Mouse (Mus musculus): ENCODE measurements around the gene Hoxb5.

The Hoxb5 gene

DNA sequence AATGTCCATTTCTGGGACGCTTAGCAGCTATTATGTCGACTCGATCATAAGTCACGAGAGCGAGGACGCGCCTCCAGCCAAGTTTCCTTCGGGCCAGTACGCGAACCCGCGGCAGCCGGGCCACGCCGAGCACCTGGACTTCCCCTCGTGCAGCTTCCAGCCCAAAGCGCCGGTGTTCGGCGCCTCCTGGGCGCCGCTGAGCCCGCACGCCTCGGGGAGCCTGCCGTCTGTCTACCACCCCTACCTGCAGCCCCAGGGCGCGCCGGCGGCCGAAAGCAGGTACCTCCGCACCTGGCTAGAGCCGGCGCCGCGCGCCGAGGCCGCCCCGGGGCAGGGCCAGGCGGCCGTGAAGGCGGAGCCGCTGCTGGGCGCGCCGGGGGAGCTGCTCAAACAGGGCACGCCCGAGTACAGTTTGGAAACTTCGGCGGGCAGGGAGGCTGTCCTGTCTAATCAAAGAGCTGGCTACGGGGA, 31.6 kb upstream of the Hoxb5 start:
- in situ Hi-C loops (cut with MboI, MseI), result no loop called here

DNA sequence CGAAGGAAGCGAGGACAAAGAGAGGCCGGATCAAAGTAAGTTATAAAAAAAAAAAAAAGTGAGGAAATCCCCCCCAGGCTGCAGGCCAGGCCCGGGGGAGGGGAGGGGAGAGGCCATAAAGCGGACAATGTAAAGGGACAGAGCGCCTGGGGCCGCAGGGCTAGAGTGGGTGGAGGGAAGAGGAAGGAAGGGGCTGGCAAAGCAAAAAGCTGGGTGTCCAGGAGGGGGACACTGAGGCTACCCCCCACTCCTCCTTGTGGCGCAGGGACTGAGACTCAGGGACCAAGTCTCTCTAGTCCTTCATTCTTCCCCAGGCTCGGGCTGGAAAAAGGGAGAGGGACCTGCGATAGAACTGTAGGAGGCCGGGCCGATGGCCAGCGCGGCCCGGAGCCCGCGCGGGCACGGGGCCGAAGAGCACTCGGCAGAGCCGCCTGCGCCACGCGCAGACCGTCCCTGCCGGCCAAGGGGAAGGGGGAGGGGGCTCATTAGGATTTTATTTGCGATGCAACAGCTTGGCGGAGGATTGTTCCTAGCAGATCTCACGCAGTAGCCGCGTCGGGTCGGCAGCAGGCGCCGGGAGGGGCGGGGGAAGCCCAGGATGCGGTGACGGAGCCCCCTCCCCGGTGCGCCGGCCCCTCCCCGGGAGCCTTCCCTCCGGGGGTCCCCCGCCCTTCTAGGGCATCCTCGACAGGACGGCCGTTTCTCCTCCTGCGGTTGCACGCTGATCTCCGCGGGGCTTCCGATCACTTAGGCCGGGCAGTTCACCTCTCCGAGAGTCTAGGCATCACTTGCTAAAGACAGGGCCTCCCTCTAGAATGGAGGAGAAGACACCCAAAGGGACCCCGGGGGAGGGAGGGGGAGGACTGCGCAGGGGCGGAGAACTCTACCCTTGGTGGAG, 30.9 kb upstream of the Hoxb5 start:
- in situ Hi-C loops (cut with MboI, MseI), result no loop called here

DNA sequence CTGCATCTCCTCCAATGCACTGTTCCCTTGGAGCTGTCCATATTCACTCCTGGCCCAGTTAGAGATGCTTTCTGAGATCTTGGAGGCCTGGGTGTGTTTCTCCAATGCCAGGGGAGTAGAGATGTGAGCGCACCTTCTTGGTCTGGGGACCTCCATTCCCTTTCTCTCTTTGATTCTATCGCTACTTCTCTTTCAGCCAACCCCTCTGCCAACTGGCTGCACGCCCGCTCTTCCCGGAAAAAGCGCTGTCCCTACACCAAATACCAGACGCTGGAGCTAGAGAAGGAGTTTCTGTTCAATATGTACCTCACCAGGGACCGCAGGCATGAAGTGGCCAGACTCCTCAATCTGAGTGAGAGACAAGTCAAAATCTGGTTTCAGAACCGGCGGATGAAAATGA, 28.7 kb upstream of the Hoxb5 start:
- in situ Hi-C loops (cut with MboI, MseI), result no loop called here

DNA sequence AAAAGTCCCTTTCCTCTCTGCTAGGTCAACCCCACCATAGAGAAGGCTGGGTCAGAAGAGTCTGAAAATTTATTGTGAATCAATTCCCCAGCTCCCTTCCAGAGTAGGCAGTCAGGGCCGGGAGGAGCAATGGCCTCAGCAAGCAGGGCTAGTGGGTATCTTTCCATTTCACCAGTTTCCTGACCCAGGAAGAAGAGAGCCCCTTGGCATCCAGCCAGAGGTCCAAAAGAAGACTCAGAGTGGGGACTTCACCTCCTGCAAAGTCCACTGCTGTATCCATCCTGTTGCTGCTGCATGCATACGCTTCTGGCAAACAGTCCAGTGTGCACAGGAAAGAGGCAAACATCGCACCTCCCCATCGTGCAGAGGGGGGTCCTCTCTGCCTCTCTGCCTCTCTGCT, 27.2 kb upstream of the Hoxb5 start:
- in situ Hi-C loops (cut with MboI, MseI), result no loop called here

DNA sequence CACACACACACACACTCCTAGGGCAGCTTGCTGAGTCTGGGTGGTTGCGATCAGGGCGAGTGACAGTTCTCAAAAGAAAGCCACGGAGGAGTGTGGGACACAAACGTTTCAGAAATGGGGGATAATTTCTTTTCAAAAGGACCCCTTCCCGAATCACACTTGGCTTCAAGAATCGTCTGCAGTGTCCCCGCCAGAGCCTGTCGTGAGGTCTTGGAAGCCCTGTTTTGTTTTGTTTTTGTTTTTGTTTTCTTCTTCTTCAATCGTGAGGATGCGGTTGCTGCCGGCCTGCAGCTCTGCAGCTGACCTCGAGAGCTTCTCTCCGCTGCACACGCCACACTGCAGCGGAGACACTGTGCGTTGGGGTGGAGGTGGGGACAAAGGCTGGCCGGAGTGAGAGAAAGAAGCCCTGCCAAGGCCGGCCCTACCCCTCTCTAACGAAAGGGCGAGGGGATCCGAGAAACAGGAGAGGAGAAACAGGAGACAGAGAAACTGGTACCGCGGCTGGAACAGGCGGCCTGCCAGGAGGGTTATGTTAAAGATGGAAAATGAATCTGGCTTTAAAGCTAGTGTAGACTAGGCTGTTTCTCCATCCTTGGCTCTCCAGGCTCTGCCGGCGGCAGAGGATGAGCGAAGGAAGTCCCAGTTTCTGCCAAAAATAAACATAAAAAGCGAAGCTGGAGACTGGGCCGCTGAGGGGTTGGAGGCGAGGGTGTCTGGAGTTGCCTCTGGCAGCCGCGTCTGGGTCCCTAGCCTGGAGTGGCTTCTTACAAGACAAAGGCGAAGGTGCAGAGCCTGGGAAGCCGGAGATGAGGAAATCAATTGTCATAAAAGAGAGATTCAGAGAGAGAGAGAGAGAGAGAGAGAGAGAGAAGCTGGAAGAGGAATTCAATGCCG, 25.7 kb upstream of the Hoxb5 start:
- in situ Hi-C loops (cut with MboI, MseI), result no loop called here

DNA sequence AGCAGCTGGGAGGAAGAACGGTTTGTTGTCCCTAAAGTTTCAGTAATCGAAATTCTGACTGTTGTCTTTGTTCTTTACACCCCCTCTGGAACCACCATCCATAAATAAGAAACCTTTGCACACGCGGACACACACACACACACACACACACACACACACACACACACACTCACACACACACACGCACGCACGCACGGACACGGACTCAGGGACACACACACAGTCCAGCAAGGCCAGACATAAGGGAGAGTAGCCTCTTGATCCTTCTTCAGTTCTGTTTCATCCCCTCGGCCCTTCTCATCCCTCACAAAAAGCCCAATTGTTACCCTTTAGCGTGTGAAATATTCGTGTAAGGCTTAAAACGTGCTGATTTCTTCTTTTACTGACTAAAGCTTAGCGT, 24.8 kb upstream of the Hoxb5 start:
- in situ Hi-C loops (cut with MboI, MseI), result no loop called here

DNA sequence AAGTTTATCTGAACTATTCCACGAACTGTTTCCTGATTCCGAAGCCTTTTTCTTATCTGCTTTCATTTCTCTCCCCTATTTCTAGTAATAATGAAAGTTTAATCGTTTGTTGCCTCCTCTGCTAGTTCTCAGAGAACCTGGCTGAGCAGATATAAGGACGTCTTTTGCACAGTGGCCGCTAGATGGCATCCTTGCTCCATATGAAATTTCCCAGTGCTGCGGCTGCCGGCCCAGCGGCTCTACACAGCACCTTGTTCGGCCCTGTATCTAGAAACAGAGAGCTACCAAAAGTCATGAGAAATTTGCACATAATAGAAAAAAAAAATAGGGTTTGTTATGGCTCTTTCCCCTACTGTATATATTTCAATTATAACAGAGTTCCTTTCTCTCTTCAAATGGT, 24.4 kb upstream of the Hoxb5 start:
- in situ Hi-C loops (cut with MboI, MseI), result no loop called here

DNA sequence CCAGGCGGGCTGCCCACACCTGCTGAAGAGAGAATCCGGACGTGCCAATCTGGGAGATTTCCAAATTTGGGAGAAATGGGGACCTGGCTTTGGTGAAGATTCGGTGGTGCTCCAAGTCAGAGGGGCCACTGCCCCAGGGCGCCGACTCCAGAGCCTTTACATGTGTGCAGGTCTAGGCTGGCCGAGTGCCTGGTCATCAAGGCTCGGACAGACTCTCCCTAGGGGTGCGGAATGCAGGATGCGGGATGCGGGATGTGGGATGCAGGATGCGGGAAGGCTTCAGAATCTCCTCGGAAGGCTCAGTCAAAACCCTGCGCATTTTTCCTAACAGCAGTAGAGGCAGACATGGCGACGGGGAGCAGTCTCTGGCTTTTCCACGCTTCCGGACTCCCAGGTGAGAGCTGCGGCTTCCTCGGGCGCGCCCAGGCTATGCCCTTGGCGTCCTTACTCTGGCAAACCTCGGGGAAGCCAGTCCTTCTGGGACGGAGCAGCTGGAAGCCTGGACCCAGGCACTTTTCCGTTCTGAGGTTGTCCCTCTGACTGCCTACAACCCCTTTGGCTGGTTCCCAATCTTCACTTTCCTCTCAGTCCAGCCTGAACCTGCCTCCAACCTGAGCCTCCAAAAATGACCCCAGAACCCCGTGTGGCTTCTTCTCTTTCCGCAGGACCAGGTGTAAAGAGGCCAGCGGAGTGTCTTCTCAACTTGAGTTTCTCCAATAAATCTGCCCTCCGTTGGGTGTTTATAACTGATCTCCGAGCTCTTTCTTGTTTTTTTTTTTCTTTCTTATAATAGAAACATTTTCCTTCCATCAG, 23.5 kb upstream of the Hoxb5 start:
- in situ Hi-C loops (cut with MboI, MseI), result no loop called here

DNA sequence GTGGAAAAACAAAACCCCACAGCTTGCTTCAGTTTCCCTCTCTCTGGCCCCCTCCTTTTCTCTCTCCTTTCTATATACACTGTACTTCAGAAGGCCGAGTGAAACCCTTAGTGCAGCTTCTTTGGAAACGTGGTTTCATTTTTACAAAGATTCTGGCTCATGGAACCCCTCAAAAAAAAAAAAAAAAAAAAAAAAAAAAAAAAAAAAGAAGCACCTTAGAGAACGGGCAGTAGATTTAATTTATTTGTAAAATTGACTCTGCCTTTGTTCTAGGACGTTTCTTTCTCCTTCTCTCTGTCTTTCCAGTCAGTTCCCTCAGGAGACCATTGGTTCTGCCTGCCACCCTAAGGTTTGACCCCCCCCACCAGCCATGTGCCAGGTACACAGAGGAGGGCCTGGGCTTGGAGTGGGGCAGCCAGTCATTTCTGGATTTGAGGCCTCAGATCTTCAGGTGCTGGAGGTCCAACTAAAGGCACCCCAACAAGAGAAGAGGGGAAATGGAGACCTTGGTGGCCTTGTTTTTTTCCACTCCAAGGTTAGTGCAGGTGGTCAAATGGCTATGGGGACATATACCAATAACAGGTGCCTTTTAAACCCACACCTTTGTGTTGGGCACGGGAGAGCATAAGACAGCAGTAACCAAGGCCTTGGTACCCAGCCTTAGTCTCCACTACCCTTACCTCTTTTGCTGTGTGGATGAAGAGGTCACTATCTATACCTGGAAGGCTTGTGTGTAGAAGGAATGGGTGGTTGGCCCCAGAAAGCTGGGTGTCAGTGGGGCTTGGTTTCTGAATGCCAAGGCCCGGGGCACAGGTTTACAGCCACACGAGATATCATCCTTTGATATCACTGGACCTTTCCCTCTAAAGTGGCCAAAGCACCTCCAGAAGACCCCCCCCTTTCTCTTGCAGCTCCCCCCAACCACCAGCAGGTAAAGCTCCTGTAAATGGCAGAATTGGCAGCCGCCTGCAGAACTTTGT, 22.4 kb upstream of the Hoxb5 start:
- in situ Hi-C loops (cut with MboI, MseI), result no loop called here

DNA sequence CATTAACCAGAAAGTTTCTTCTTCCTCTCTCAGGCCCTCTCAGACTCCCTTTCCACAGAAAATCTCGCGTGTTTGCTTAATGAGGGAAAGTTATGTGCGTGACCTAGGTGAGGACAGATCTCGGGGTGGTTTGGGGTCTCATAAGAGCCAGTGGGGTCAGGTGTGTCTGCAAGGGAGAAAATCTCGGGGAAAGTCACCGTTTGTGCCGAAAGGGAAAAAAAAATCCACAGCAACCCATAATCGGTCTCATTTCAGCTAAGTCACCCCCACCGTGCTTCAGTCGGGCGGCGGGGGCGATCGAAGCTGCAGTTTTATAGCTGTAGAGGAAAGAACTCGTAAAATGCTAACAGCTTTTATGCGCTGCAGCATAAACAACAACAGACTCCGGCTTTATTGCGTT, 21.7 kb upstream of the Hoxb5 start:
- in situ Hi-C loops (cut with MboI, MseI), result no loop called here

DNA sequence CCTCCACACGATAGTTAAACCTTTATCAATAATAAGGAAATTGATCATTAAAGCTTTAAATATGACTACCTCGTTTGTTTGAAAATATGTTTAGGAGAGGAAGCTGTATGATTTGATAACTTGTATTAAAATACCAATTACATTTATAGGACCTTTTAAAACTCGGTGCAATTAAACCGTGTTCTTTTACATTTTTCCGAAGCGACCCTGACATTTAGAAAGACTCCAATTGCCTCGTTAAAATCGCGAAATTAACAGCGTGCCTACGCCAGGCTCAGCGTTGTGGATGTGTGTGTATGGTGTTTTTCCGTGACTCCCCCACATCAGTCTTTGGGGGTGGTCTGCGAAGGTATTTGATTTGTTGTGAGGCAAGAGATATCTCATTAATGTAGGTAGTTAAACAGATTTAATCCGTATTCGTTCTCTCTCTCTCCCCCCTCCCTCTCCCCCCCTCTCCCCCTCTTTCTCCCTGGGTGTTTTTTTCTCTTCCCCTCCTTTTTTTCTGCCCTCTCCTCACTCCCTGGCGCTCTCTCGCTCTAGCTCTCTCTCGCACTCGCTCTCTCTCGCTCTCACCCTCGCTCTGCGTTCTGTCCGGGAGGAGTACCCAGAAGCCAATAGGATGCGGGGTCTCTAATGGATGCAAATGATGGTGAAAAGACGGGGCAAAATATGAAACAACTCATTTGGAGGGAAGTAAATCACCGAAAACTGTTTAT, 21.1 kb upstream of the Hoxb5 start, which contains the start of gene Hoxb8:
TSS of gene Hoxb8 (plus strand) at position 51 of the 716 bp plus-strand sequence.
- in situ Hi-C loops (cut with MboI, MseI), result no loop called here

DNA sequence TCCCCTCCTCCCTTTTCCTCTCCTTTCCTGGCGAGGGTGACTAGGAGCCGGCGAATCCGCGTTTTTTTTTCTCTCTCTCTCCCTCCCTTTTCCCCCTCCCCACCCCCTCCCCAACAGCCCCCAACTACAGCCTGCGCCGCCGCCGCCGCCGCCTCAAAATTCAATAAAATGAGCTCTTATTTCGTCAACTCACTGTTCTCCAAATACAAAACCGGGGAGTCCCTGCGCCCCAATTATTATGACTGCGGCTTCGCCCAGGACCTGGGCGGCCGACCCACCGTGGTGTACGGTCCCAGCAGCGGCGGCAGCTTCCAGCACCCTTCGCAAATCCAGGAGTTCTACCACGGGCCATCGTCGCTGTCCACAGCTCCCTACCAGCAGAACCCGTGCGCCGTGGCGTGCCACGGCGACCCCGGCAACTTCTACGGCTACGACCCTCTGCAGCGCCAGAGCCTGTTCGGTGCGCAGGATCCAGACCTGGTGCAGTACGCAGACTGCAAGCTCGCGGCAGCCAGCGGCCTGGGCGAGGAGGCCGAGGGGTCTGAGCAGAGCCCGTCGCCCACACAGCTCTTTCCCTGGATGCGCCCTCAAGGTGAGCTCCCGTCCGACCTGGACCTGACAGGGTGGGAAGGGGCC, 20.2 kb upstream of the Hoxb5 start:
- in situ Hi-C loops (cut with MboI, MseI), result no loop called here

DNA sequence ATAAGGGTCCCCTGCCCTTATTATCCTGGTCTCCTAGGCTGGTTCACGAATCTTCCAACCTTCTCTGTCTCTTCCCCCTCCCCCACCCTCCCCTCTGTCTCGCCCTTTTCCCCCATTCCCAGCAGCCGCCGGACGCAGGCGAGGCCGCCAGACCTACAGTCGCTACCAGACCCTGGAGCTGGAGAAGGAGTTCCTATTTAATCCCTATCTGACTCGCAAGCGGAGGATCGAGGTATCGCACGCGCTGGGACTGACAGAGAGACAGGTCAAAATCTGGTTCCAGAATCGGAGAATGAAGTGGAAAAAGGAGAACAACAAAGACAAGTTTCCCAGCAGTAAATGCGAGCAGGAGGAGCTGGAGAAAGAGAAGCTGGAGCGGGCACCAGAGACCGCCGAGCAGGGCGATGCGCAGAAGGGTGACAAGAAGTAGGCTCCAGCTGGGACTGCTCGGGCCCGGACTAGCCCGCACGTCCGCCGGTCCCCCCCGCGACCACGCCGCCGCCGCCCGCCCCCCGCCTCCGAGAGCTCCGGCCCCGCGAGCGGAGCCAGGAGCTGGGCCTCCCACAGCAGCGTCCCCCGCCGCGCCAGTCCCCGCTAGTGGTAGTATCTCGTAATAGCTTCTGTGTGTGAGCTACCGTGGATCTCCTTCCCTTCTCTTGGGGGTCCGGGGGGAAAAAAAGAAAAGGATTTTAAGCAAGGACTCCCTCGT, 18.9 kb upstream of the Hoxb5 start:
- in situ Hi-C loops (cut with MboI, MseI), result no loop called here

DNA sequence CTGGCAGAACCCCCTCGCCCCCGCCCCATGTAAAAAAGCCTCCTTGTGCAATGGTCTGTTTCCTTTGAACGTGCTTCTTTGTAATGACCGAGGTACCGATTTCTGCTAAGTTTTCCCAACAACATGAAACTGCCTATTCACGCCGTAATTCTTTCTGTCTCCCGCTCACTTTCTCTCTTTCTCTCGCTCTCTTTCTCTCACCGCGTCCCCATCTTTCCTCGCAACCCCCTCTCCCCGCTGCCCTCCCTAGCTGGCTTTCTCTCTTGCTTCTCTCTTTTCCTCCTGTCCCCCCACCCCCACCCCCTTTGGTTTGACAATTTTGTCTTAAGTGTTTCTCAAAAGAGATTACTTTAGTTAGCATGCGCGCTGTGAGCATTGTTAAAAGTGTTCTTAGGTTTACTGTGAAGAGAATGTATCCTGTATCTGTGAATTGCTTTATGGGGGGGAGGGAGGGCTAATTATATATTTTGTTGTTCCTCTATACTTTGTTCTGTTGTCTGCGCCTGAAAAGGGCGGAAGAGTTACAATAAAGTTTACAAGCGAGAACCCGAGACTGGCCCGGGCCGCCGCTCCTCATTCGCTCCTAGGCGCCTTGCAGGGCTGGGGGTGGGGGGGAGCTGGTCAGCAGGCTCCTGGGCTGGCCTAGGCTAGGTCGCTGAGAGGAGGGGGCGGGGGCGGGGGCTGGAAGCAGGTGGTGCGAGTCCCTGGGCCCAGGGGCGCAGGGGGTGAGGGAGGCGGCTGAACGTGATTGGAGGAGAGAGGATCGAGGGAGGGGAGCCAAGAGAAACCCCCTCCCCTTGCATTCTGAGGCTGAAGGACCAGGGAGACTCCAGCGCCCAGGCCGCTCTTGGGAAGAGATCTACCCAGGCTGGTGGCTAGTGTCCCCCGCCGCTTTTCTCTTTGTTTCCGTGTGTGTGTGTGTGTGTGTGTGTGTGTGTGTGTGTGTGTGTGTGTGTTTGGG, 18.1 kb upstream of the Hoxb5 start:
- in situ Hi-C loops (cut with MboI, MseI), result loop anchor here (5.0 kb wide), 1 partner anchor 577 kb away; no protein-coding TSS in a partner anchor

DNA sequence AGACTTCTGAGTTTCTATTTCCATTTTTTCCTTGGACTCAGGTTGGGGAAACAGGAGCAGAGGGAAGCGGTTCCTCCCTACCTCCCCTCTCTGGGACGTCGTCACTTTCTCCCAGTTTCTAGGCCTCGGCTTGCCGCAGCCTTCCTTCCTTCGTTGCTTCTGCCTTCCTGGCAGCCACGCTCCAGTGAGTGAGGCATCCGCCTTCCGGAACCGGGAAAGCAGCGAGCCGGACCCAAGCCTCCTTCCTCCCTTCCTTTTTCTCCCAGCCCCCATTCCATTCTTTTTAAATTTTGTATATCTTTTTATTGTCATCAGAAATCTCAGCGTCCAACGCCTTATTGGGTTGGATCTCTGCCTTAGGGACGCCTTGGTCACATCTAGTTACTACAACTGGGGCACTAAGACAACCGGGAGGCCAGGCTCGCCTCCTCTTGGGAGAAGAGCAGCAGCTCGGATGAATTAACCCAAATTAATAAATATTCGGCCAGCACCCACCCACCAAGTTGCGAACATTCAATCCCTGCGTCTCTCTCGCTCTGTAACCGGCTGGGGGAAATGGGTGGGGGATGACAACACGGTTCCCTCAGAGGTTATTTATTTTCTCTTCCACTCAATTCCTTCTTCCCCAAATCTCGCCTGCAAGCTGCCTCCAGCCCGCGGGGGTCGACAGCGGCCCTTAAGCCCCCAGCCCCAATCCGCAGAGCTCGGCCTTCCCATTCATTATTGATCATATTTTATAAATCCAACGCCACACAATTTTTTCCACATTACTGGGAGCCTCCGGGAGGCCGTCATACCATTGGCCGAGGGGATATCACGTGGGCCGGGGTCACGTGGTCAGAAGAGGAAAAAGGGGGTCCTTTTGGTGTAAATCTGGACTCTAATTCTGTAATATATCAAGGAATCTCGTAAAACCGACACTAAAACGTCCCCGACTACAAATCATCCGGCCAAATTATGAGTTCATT, 17.1 kb upstream of the Hoxb5 start, which contains the start of gene Hoxb7:
TSS of gene Hoxb7 (plus strand) at position 853 of the 968 bp plus-strand sequence.
- in situ Hi-C loops (cut with MboI, MseI), result loop anchor here (5.0 kb wide), 1 partner anchor 576 kb away; no protein-coding TSS in a partner anchor

Measured in T-helper 1 cell (primary cell).